Mouse (Mus musculus) ES-CJ7 (cell line): ENCODE data around the gene Dync2li1.

ENCODE experiments used
- DNase-seq: peaks from one replicate; pipeline ENCODE4 v3.0.0; 2011; ENCODE audit warnings: low read depth, low spot score

Dync2li1 gene

DNA sequence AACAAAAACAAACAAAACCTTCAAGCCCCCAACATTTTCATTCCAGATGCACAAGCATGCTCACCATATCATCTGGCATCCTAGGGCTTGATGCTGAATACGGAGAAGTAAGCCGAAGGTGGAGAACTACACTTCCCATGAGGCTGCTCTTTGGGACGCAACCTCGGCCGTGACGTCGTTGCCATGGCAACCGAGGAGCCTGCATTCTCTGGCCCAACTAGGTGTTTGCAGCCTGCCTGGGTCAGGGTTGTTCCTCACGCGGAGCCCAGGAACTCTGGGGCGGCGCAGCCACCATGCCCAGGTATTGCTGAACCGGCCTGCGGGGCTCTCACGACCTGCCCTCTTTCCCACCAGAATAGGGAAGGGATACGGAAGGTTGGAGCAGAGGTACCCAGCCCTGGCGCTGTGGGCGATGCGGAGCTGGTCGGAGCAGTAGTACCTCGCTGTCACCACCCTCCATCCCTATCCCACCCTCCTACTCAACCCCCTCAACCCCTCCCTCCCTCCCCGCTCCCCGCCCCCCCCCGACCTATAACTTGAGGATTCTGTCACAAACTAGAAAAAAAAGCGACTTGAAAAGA lies at the start of gene Dync2li1:
TSS of gene Dync2li1 (plus strand) at position 221 of the 581 bp plus-strand sequence.
- peak; percentile 96 for DNase-seq

DNA sequence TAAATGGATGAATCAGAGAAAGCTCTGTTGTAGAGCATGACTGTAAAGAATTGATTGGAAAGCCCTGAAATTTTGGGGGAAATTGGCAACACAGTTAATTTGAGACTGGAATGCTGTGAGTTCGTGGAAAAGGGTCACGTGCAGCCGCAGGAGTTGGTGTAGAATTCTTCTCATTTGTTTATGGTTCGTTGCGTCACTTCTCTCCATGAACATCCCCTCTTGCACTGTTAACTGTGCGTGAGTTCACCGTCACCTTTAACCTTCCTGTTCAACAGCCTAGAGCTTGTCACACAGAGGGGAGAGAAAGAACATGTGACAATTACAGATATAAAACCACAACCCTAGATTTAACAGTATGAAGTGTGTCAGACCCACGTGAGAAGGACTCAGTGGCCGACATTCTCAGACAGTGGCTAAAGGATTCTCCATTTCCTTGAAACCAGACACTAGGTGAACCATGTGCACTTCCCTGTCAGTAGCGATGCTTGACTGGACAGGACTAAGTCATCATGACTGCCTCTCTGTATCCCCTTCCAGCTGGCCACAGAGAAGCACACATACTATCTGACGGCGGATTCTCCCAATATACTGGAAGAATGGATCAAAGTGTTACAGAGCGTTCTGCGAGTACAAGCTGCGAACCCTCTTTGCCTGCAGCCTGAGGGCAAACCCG lies 49.5 kb upstream of the Dync2li1 start:
- no peak for DNase-seq

DNA sequence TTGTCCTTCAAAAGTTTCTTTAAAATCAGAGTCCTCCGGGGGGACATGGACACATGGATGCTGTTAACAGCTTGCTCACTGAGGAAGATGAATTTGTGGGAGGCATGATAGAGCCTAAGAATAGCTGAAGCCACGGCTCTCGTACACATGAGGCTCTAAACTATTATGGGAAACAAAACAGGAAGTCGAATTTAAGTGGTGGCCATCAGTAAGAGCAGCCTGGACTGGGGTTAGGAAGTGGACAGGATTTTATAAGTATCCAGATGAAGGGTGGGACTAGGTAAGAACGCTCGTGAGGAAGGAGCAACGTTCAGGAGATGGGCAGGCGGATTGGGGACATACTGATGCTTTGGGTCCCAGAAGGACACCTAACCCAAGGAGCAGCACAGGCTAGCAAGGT lies 47.0 kb upstream of the Dync2li1 start:
- no peak for DNase-seq

DNA sequence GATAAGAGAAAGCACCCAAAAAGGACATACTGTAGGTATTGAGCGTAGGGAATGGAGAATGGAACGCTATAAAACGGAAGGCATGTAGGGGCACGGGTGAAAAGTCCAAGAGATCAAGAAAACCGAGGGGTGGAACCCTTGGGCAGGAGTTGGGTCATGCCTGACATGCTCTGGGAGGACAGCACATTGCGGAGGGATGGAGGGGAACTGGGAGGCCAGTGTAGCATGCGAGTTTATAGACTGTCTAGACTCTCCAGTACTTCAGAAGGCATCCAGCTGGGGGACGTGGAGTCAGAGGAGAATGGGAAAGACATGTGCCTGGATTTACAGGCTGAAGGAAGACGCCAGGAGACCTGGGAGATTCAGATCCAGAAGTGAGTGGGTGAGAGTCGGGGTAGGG lies 46.5 kb upstream of the Dync2li1 start:
- no peak for DNase-seq

DNA sequence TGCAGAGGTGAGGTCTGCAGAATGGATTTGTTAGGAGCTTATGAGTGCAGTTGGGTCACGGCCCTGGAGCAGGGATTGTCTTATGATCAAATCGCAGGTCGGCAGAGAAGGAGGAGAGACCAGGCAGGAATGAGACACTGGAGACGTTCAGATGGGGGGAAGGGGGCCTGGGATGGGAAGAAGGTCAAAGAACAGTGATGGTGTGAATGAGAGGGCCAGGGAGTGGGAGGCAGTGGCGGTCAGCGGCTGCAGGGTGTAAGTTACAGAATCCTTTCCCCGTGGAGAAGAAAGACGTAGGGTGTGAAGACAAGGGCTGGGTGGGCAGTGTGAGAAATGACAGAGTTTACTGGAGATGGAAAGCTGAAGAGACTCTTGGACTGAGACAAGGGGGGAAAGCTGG lies 45.5 kb upstream of the Dync2li1 start:
- DNase-seq = no peak

DNA sequence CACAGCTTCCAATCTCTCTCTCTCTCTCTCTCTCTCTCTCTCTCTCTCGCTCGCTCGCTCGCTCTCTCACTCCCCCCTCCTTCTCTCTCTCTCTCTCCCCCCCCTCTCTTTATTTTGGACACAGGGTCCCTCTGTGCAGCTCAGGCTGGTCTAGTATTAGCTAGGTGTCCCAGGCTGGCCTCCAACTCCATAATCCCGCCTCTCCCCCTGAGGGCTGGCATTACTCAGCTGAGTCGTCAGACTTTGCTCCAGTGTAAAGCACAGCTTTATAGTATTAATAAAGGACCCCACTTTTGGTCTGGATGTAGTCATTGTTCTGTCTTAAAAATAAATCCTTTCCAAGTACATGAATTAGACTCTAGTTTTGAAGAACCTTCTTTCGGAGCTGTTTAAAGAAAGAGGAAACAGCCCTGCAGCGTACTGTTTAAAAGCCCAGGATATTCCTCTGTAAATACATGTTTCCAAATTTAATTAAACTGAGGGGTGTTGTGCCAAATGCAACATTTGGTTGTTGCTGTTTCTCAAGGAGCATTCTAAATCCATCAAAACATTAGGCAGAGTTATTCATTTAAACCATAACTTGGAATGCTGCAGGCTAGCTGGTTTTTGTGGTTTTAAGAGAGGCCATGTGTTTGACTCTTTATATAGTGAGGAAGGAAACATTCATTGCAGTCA lies 44.4 kb upstream of the Dync2li1 start:
- DNase-seq = no peak

DNA sequence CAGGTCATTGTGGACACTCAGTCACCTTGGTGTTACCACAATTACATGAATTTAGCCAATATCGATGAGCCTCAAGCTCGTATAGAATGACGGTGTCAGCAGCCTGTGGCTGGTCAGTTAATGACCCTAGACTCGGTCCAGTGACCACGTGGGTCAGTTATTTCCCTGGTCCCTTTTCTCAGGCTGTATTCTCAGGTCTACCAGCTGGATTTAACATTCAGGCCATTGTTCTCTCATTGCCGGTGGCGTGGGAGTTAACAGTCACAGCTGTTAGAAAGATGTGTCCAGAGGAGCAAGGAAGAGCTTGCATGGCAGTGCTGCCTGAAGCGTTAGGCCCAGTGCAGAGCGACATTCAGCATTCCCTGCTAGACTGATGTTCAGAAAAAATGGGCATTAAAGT lies 42.2 kb upstream of the Dync2li1 start:
- no peak for DNase-seq

DNA sequence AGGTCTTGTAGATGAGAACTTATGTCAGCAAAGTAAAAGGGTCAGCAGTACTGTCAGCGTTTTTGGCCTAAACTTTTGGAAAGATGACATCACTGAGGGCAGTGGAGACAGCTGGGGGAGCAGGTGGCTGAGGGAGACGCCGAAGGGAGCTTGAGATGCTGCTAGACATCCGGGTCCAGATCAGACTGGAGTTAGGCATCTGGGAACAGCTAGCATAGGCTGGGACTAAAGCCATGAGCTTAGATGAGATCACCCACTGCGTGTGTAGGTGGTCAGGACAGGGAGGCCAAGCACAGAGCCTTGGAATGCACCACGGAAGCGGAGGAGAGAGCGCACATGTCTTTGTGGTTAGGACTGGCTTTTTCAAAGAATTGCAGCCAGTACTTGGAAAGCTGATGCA lies 41.2 kb upstream of the Dync2li1 start:
- DNase-seq = no peak

DNA sequence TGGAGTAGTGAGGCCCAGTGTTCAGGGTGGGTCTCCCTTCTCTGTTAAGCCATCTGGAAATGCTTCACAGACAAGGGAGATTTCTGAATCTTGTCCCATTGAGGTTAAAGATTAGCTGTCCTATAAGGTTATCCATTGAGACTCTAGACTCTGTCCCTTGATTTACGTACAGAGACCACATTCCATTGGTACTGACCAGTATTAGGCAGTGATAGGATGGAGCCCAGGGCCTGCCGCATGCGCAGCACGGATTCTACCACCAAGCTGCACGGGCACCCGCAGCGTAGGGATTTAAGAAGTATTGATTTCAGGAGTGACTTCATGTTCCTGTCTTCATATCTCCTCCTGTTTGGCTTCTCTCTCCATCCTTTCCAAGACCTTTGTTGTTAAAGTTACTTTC lies 36.2 kb upstream of the Dync2li1 start:
- DNase-seq = no peak

DNA sequence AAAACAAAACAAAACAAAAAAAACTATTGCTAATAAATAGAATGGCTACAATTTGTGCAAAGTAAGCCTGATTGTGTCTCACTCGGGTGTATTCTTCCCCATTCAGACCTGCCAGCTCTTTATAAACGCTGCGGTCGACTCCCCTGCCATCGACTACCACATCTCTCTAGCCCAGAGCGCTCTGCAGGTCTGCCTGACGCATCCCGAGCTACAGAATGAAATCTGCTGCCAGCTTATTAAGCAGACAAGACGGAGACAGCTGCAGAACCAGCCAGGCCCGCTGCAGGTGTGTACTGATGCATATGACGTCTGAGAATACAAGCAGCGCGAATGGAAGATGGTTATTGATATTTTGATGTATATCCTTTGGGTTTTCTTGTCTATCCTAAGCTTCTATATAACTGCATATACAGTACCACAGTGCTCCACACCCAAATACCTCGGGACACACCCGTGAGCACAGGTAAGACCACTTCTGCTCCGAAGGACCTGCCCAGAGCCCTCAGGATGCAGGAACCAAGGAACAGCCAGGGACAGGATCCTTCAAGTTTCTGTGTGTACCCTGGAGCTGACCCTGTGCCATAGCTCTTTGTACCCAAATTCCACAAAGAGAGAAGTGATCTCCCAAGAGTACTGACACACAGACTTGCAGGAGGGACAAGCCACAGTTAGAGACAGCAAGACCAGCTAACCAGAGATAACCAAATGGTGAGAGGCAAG lies 34.7 kb upstream of the Dync2li1 start:
- no peak for DNase-seq

DNA sequence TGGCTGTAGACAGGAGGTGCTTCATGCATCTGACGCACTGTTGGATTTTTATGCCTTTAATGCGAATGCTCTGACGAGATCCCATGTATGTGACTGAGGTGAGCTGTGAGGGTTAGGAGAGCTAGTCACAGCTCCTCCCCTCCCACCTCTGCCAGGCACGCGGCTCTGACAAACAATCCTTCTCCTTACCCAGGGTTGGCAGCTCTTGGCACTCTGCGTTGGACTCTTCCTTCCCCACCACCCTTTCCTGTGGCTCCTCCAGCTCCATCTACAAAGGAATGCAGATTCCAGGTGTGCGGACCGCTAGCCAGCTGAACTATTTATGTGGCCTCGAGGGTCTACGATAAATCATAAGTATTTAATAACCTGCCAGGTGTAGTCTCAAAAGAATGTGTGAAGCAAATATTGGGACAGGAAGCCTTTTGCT lies 30.3 kb upstream of the Dync2li1 start:
- no peak for DNase-seq

DNA sequence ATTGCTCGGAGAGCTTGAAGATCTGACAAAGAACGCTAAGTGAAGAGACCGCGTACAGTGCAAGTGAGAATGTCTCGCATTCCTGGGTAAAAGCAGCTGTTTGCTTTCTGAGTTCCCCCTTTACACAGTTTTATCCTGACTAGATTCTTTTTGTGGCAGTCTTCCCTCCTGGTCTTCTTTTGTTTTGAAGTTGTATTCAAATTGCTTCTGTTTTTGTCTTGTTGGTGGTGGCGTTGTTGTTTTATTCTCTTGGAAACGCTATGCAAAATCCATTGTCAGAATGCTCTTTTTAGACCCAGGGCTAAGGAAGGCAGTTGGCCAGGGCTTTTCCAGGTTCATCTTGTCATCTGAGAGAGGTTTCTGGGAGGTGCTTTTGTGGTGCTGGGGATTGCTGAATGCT lies 29.8 kb upstream of the Dync2li1 start:
- DNase-seq = peak; percentile 59

DNA sequence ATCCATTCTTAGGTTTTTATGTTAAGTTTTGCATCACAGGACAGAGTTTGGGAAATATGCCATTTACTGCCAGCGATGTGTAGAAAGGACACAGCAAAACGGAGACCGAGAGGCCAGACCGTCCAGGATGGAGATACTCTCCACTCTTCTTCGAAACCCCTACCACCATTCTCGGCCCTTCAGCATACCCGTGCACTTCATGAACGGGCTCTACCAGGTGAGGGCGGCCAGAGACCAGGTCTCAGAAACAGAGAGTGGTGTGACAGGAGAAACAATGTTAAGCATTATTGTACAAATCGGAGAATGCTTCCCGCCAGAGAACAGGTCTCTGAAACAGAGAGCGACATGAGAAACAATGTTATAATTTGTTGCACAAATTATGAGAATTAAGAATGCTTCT lies 28.4 kb upstream of the Dync2li1 start:
- no peak for DNase-seq

DNA sequence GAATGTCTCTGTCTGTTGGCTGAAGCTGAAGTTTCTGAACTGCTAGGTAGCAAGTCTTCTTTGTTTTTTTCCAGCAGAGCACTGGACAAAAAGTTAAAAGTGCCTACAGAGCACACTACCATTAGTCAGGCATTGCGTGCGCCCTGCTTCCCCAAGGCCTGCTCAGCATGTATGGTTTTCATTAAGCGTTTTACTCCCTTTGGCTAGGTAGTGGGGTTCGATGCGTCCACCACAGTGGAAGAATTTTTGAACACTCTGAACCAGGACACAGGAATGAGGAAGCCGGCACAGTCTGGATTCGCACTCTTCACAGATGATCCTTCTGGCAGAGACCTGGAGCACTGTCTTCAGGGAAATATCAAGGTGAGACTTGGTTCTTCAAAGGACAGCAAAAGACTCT lies 27.4 kb upstream of the Dync2li1 start:
- DNase-seq = no peak

DNA sequence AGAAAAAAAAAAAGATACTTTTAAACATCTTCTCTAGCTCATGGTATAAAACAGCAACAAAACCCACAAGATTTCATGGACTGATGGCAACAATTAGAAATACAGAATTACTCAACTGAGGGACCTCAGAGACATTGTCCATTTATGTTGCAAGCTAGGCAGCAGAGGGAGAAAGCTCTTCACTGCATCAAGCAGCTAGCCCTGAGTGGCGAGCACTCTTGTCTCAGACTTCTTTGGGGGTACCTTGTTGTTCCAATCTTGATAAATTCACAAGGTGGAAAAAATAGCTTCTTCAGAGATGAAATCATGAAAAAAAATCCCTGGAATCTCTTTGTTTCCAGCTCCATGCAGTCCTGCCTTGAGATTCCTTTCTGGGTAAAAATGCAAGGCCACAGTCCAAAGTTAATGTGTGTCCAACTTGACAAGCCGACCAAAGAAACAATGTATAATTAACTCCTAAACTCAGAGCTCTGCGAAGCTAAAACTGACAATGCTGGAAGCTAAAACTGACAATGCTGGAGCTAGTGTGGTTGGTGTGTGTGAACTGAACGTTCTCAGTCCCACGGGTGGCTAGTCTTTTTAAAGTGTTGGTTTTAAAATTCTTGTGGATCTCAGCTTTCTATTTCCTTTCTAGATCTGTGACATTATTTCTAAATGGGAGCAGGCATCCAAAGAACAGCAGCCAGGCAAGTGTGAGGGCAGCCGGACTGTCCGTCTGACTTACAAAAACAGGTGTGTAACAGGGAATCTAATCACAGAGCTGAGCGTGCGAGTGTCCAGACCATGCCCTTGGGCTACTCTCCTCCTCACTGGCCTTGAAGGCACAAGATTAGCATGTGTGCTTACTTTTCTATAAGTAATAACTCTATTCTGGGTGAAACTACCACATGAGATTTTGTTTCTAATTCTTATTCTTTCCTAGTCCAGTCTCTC lies 26.0 kb upstream of the Dync2li1 start:
- DNase-seq = no peak

DNA sequence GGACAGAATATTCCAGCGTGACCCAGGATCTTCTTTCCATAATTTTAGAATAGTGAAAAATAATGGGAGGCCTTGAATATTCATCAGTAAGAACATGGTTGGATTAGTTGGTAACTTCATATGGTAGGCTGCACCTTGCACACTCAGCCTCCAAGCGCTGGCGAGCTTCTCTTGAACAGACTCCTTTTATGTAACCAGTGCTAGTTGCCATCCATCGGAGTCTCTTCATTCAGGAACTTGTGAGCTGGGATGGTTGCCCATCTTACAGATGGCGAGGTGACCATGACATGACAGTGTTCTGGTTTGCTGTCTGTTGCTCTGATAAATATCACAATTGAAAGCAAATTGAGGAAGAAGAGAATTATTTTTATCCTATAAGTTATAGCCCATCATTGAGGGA lies 24.5 kb upstream of the Dync2li1 start:
- no peak for DNase-seq

DNA sequence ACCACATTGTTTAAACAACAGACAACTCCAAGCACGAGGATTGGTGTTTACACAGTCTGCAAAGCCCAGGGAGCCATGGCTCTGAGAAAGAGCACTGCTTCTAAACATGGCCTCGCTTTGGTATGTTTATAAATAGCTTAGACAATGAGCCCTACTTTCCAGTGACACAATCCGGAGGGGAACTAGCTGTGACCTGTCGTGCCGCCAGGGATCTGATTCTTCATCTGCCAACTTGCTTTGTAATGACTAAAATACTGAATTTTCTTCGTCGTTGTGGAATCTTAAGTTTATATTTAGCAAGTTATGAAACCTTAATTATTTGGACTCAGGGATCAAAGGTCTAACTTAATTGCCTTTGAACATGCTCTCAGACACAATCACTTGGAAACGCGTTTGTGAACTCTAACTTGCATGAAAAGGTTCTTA lies 23.1 kb upstream of the Dync2li1 start:
- no peak for DNase-seq

DNA sequence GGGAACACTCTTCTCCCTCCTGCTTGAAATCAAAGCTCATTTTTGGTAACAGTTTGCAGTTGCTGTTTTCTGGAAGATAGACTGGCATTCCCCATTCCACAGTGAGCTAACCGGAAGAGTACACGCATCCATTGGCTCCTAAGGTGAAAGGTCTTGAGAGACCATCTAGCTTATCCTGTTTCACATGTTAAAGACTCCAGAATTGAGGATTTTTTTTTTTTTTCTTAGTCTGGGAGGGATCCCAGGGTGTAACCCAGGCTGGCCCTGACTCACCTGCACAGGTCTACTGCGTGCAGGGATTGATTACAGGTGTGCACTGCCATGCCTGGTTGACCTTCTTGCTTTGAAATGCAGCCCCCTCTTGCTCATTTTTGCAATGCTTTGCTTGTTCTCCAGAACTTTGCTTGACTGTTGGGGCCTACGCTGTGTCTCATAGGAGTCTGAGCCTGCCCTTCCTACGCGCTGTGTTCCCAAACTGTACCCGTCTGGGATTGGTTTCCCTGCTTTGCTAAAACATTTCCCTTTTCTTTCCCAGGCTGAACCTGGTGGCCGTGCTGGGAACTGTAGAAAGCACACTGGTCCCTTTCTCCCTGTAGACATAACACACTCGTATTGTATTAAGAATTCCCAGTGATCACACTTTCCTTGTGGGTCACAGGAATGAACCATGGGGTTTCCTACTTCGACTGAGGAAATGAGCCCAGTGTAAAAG lies 22.4 kb upstream of the Dync2li1 start:
- DNase-seq = no peak

DNA sequence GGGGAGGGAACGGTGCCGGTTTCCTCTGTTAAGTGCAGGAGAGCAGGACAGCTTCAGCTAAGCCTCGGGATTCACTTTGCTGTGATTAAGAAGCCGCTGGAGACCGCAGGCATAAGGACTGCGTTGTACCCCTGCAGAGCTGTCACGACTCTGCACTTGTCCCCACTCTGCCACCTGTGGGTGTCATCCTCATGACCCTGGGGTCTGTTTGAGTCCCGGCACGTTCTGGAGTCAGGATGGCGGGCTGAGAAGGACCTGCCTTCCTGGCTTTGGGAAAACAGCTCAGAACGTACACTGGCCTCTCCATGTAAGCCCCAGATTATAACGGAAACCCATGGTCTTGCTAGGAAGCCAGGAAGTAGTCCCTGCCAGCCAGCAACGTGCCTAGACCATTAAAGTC lies 19.3 kb upstream of the Dync2li1 start:
- no peak for DNase-seq

DNA sequence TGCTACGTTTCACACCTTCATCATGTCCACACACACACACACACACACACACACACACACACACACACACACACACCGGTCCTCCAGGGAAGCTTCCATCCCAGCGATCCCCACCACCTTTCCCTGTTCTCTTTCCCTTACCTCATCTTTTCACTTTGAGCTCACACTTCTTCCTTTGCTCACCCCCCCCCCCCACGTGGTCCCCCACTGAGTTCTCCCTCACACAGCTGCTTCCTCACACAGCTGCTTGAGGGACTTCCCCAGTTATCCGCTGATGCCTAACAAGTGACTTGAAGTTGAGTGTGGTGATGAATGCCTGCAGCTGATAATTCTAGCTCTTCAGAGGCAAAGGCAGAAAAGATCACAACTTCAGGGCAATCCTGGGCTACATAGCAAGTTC lies 18.7 kb upstream of the Dync2li1 start:
- DNase-seq = no peak

DNA sequence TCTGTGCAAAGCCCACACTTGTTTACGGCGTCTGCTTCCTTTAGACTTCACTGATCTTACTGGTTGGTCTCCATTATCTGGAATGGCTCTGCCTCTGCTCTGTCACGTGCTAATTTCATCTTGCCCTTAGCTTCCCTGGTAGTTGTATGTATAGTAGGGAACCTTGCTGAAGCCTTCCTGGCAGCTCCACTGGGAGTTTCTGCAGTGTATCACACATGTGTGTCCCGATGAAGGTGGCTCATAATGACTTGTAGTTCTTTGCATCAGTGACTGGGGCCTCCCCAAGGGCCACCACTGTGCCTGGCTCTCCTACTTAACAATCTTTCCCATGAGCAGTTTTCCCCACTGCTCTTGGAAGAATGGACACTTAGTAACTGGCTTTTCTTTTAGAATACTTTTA lies 17.7 kb upstream of the Dync2li1 start:
- DNase-seq = no peak
